Mouse (Mus musculus) central nervous system, embryonic 11.5 days (tissue): ENCODE results near the gene Hist1h2bq. TPM values are rescaled to one million over a fixed set of nuclear protein-coding genes. Genes with fewer than 3 reads are reported as not detected.

Experiments
- polyA plus RNA-seq: library from polyadenylated mRNA; depleted of rRNA; stranded (reverse); fragments of >200 nt; gene quantifications from 2 replicates; pipeline ENCODE4 v1.2.3, GENCODE M21; 2012; rRNA removed

Hist1h2bq gene
- polyA plus RNA-seq = 18.6 and 19.5 TPM in 2 replicates

DNA sequence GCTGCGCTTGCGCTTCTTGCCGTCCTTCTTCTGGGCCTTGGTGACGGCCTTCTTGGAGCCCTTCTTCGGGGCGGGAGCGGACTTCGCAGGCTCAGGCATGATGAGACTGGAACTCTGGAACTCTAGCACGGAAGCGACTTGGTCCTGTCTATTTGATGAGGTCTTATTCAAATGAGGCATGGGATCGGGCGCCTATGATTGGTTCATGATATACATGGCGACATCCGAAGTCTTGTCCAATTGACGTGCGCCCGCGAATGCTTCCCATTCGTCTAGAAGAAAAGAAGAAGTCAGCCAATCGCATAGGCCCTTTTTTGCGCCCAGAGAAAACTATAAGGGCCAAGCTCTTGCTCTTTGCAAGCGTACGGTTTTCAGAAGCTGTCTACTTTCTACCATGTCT lies at the start of gene Hist1h2bq, which contains the start of gene Hist1h2ao:
Hist1h2bq (minus strand) TSS at position 125 of the 400 bp plus-strand sequence.
Hist1h2ao (plus strand) TSS at position 393 of the 400 bp plus-strand sequence.

DNA sequence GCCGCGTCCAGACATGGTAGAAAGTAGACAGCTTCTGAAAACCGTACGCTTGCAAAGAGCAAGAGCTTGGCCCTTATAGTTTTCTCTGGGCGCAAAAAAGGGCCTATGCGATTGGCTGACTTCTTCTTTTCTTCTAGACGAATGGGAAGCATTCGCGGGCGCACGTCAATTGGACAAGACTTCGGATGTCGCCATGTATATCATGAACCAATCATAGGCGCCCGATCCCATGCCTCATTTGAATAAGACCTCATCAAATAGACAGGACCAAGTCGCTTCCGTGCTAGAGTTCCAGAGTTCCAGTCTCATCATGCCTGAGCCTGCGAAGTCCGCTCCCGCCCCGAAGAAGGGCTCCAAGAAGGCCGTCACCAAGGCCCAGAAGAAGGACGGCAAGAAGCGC lies 23.5 kb upstream of the Hist1h2bq start, which contains the start of the genes Hist1h2ap and Hist1h2br:
Hist1h2ap (minus strand) TSS at position 47 of the 400 bp plus-strand sequence.
Hist1h2br (plus strand) TSS at position 283 of the 400 bp plus-strand sequence.

DNA sequence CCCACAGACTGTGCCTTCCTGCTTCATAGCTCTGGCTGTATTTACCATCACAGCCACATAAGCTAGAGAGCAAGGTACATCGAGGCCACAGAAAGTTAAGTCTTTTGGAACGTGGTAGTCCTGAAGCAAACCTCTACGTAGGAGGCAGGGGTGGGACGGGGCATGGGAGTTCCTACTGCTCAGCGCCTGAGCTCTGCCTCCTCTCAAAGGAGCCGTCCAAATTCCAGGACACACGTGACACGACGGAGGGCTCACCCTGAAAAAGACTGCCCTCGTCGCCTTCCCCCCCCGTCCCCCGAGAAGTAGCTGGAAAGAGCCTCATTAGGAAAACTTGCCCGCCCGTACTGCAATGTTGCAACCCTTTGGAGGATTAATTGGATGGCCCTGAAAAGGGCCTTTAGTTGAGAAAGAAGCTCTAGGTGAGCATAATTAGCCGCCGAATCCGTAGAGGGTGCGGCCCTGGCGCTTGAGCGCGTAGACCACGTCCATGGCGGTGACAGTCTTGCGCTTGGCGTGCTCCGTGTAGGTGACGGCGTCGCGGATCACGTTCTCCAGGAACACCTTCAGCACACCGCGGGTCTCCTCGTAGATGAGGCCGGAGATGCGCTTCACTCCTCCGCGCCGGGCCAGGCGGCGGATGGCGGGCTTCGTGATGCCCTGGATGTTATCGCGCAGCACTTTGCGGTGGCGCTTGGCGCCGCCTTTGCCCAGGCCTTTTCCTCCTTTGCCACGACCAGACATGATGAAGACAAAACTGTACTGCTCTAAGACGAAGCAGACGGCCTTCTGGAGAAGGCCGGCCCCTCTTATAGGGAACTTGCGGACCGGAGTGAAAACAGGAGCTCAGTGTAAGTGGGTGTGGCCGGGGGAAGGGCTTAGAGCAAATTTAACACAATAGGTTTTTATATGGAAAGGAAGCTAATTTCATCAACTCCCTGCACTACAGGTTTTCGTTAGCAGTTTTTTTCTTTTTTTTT lies 21.7 kb upstream of the Hist1h2bq start, which contains the start of gene Hist1h4n:
Hist1h4n (minus strand) TSS at position 779 of the 977 bp plus-strand sequence.

DNA sequence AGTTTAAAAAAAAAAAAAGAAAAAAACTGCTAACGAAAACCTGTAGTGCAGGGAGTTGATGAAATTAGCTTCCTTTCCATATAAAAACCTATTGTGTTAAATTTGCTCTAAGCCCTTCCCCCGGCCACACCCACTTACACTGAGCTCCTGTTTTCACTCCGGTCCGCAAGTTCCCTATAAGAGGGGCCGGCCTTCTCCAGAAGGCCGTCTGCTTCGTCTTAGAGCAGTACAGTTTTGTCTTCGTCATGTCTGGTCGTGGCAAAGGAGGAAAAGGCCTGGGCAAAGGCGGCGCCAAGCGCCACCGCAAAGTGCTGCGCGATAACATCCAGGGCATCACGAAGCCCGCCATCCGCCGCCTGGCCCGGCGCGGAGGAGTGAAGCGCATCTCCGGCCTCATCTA lies 1.5 kb upstream of the Hist1h2bq start, which contains the start of gene Hist1h4m:
Hist1h4m (plus strand) TSS at position 208 of the 400 bp plus-strand sequence.

DNA sequence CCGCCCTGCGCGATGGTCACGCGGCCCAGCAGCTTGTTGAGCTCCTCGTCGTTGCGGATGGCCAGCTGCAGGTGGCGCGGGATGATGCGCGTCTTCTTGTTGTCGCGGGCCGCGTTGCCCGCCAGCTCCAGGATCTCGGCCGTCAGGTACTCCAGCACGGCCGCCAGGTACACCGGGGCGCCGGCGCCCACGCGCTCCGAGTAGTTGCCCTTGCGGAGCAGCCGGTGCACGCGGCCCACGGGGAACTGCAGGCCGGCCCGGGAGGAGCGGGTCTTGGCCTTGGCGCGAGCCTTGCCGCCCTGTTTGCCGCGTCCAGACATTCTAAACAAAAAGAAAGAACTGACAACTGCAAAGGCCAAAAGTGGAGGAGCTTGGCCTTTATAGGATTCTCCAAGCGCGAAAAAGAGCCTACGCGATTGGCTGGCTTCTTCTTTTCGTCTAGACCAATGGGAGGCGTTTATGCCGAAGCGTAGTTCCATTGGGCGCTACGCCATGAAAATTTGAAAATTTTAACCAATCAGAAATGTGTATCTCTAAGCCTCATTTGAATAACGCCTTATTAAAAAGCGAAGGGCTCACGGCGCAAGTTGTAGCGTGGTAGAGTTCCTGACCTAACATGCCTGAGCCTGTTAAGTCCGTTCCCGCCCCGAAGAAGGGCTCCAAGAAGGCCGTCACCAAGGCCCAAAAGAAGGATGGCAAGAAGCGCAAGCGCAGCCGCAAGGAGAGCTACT lies 22.9 kb downstream of the Hist1h2bq start, which contains the start of the genes Hist1h2an and Hist1h2bp:
Hist1h2an (minus strand) TSS at position 320 of the 731 bp plus-strand sequence.
Hist1h2bp (plus strand) TSS at position 563 of the 731 bp plus-strand sequence.

DNA sequence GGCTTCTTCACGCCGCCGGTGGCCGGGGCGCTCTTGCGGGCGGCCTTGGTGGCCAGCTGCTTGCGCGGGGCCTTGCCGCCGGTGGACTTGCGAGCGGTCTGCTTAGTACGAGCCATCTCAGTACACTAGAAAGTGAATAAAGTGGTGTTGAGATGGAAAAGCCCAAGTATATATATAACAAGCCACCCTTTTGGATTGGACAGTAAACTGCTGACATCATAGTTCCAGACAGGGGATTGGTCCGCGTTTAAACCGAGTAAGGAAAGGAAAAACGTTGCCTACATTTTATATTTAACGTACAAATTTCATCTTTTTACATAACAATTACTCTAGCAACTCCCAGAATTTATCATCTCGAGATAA lies 26.8 kb downstream of the Hist1h2bq start, which contains the start of gene Hist1h3i:
Hist1h3i (minus strand) TSS at position 116 of the 363 bp plus-strand sequence.

DNA sequence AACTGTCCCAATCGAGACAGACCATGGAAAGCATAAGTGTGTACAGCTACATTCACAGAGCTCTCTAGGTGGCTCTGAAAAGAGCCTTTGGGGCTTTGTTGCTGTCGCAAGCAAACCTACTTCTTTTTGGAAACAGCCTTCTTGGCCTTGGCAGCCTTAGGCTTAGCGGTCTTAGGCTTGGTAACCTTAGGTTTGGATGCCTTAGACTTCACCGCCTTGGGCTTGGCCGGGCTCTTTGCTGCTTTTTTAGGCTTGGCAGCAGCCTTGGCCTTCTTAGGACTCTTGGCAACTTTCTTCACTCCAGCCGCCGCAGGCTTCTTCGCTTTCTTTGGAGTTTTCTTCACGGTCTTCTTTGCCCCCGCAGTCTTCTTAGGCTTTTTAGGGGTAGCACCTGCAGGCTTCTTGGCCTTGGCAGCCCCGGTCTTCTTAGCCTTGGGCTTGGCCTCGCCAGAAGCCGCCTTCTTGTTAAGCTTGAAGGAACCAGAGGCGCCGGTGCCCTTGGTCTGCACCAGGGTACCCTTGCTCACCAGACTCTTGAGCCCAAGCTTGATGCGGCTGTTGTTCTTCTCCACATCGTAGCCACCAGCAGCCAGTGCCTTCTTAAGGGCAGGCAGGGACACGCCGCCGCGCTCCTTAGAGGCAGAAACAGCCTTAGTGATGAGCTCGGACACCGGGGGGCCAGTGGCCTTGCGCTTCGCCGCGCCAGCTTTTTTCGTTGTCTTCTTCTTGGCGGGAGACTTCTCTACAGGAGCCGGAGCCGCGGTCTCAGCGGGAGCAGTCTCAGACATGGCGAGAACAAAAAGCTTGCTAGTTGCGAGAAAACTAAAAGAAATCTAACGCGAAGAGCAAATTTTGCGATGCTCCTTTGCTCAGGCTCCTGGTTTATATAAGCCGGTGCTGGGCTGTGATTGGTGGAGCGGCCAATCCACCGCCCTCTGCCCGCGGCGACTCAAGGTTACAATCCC lies 29.9 kb downstream of the Hist1h2bq start, which contains the start of gene Hist1h1b:
Hist1h1b (minus strand) TSS at position 859 of the 965 bp plus-strand sequence.

Other genes starting within 250 kb of the Hist1h2bq start
- not detected in 2 replicates for gene Olfr1364, start 228.4 kb downstream of the Hist1h2bq start, polyA plus RNA-seq
- not detected in 2 replicates for gene Olfr1362, start 196.2 kb downstream of the Hist1h2bq start, polyA plus RNA-seq
- gene Olfr11, start 167.7 kb downstream of the Hist1h2bq start, polyA plus RNA-seq = 0.01 TPM in 1 of 2 replicates, not detected in the other
- gene Olfr1361, start 146.8 kb downstream of the Hist1h2bq start, polyA plus RNA-seq = not detected in 2 replicates
- gene Olfr1360, start 132.8 kb downstream of the Hist1h2bq start, polyA plus RNA-seq = not detected in 2 replicates
- not detected in 2 replicates for gene Olfr1359, start 112.1 kb downstream of the Hist1h2bq start, polyA plus RNA-seq
- gene Hist1h2bl, start 94.1 kb downstream of the Hist1h2bq start, polyA plus RNA-seq = 18.0 and 18.2 TPM in 2 replicates
- gene Hist1h2ai, start 93.8 kb downstream of the Hist1h2bq start, polyA plus RNA-seq = 15.1 and 39.4 TPM in 2 replicates
- 39.3 and 62.8 TPM in 2 replicates for gene Hist1h3h, start 92.5 kb downstream of the Hist1h2bq start, polyA plus RNA-seq
- 9.2 and 22.6 TPM in 2 replicates for gene Hist1h2bm, start 88.2 kb downstream of the Hist1h2bq start, polyA plus RNA-seq
- 11.9 and 16.4 TPM in 2 replicates for gene Hist1h4j, start 75.1 kb downstream of the Hist1h2bq start, polyA plus RNA-seq
- gene Hist1h4k, start 59.7 kb downstream of the Hist1h2bq start, polyA plus RNA-seq = 29.0 and 72.0 TPM in 2 replicates
- gene Hist1h2ak, start 56.4 kb downstream of the Hist1h2bq start, polyA plus RNA-seq = 32.6 and 49.5 TPM in 2 replicates
- gene Hist1h2bn, start 56.1 kb downstream of the Hist1h2bq start, polyA plus RNA-seq = 14.7 and 18.0 TPM in 2 replicates
- gene Hist1h1b, start 29.6 kb downstream of the Hist1h2bq start, polyA plus RNA-seq = 8.9 and 15.5 TPM in 2 replicates
- 45.2 and 84.3 TPM in 2 replicates for gene Hist1h3i, start 26.8 kb downstream of the Hist1h2bq start, polyA plus RNA-seq
- 11.9 and 22.1 TPM in 2 replicates for gene Hist1h2an, start 23.0 kb downstream of the Hist1h2bq start, polyA plus RNA-seq
- 1.1 and 3.4 TPM in 2 replicates for gene Hist1h2bp, start 22.7 kb downstream of the Hist1h2bq start, polyA plus RNA-seq
- 1.2 TPM in 1 of 2 replicates, not detected in the other for gene Hist1h2ao, start 268 bp upstream of the Hist1h2bq start, polyA plus RNA-seq
- gene Hist1h4m, start 1.5 kb upstream of the Hist1h2bq start, polyA plus RNA-seq = 38.4 TPM in 1 of 2 replicates, not detected in the other
- 25.3 and 35.4 TPM in 2 replicates for gene Hist1h4n, start 22.0 kb upstream of the Hist1h2bq start, polyA plus RNA-seq
- 59.8 and 81.8 TPM in 2 replicates for gene Hist1h2ap, start 23.3 kb upstream of the Hist1h2bq start, polyA plus RNA-seq
- gene Hist1h2br, start 23.5 kb upstream of the Hist1h2bq start, polyA plus RNA-seq = 8.4 and 17.0 TPM in 2 replicates
- gene Zfp184, start 134.9 kb upstream of the Hist1h2bq start, polyA plus RNA-seq = 13.1 and 19.9 TPM in 2 replicates
- 0.04 TPM in 1 of 2 replicates, not detected in the other for gene Pom121l2, start 171.0 kb upstream of the Hist1h2bq start, polyA plus RNA-seq
- 0.24 and 0.47 TPM in 2 replicates for gene Prss16, start 199.5 kb upstream of the Hist1h2bq start, polyA plus RNA-seq
- 11.5 and 15.7 TPM in 2 replicates for gene Hist1h2ah, start 225.4 kb upstream of the Hist1h2bq start, polyA plus RNA-seq
- 21.2 and 30.1 TPM in 2 replicates for gene Hist1h2bk, start 225.7 kb upstream of the Hist1h2bq start, polyA plus RNA-seq
- 60.0 and 87.2 TPM in 2 replicates for gene Hist1h4i, start 231.2 kb upstream of the Hist1h2bq start, polyA plus RNA-seq
- 45.5 and 69.8 TPM in 2 replicates for gene Hist1h2ag, start 232.7 kb upstream of the Hist1h2bq start, polyA plus RNA-seq
- gene Hist1h2bj, start 233.0 kb upstream of the Hist1h2bq start, polyA plus RNA-seq = 14.7 and 26.0 TPM in 2 replicates